Mouse (Mus musculus) limb, embryonic 11.5 days (tissue): ENCODE data around the gene Dkc1. TPM values are rescaled to one million over a fixed set of nuclear protein-coding genes. Genes with fewer than 3 reads are reported as not detected.

Experiments used
- ATAC-seq: fragments of 200-750 bp; cut with Nextera tagmentation; 2 replicates; pipeline ENCODE4 v1.8.0; 2017; ENCODE audit warnings: low read depth; ENCODE audit not compliant: insufficient number of reproducible peaks, low FRiP score, low TSS enrichment
- DNase-seq: peaks from one replicate; pipeline ENCODE4 v3.0.0-alpha.2; 2015; ENCODE audit warnings: low spot score
- H3K27ac ChIP-seq: fragments of 300-500 bp; sonication (generic); replicated peaks from 2 replicates; pipeline ENCODE4 v1.5.1; 2014; ENCODE audit warnings: low read depth, mild to moderate bottlenecking, low read length
- H3K27me3 ChIP-seq: fragments of 300-500 bp; sonication (generic); 2 replicates; pipeline ENCODE4 v1.6.1; 2014; ENCODE audit warnings: mild to moderate bottlenecking, low read length, mixed read lengths; ENCODE audit not compliant: control insufficient read depth, insufficient read depth
- H3K36me3 ChIP-seq: fragments of 300-500 bp; sonication (generic); 2 replicates; pipeline ENCODE4 v1.6.1; 2014; ENCODE audit warnings: mild to moderate bottlenecking, low read length, moderate library complexity, mixed read lengths; ENCODE audit not compliant: control insufficient read depth, insufficient read depth
- H3K4me1 ChIP-seq: fragments of 300-500 bp; sonication (generic); 2 replicates; pipeline ENCODE4 v1.6.1; 2014; ENCODE audit warnings: low read length, mixed read lengths; ENCODE audit not compliant: control insufficient read depth, insufficient read depth
- H3K4me2 ChIP-seq: fragments of 300-500 bp; sonication (generic); 2 replicates; pipeline ENCODE4 v1.6.1; 2014; ENCODE audit warnings: low read depth, mild to moderate bottlenecking, moderate library complexity; ENCODE audit not compliant: severe bottlenecking
- H3K4me3 ChIP-seq: fragments of 300-500 bp; sonication (generic); 2 replicates; pipeline ENCODE4 v1.5.1; 2014; ENCODE audit warnings: low read depth, low read length
- H3K9ac ChIP-seq: fragments of 300-500 bp; sonication (generic); 2 replicates; pipeline ENCODE4 v1.6.1; 2014; ENCODE audit warnings: mild to moderate bottlenecking, low read length
- H3K9me3 ChIP-seq: fragments of 300-500 bp; sonication (generic); 2 replicates; pipeline ENCODE4 v1.6.1; 2016; ENCODE audit warnings: low read length; ENCODE audit not compliant: control insufficient read depth
- WGBS: fragments of 180-500 bp; shearing (Covaris S2); extraction: QIAGEN DNeasy Blood & Tissue Kit; methylation state at CpG from one replicate; pipeline ENCODE4 v1.1.7; 2014; 5-methylcytosine and 5-hydroxymethylcytosine counted together
- polyA plus RNA-seq: library from polyadenylated mRNA; unstranded; fragments of >200 nt; fragmentation: Nextera tagmentation; extraction: Ambion mirVana; gene quantifications from 2 replicates; pipeline ENCODE4 v1.2.1, GENCODE M21; 2014

Dkc1 gene
- polyA plus RNA-seq, 1 experiment from 2014 or later, result 172 TPM

DNA sequence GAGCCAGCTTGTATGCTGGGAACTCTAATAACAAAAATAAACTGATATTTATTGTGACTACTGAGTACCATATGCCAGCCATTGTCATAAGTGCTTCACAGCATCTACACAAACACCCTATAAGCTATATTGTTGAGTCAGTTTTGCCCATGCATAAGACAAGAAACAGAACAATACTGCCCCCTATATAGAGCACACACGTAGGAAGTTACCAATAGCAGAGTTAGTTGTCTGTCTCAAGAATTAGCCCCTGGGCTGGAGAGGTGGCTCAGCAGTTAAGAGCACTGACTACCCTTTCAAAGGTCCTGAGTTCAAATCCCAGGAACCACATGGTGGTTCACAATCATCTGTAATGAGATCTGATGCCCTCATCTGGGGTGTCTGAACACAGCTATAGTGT is 10.0 kb upstream of the Dkc1 start:
- Histone ChIP-seq H3K27me3 (no peaks in the 10 kb centered on the region), H3K4me2 (no peak overlapping the region), H3K9ac (no peak overlapping the region), H3K27ac (no peak overlapping the region), H3K36me3 (no peaks in the 10 kb centered on the region), H3K4me3 (no peak overlapping the region), H3K9me3 (no peaks in the 10 kb centered on the region), H3K4me1 (no peaks in the 10 kb centered on the region)
- 48% methylated on average over 1 of the region's 1 CpGs for WGBS
- DNase-seq, result no peak
- no peak for ATAC-seq

DNA sequence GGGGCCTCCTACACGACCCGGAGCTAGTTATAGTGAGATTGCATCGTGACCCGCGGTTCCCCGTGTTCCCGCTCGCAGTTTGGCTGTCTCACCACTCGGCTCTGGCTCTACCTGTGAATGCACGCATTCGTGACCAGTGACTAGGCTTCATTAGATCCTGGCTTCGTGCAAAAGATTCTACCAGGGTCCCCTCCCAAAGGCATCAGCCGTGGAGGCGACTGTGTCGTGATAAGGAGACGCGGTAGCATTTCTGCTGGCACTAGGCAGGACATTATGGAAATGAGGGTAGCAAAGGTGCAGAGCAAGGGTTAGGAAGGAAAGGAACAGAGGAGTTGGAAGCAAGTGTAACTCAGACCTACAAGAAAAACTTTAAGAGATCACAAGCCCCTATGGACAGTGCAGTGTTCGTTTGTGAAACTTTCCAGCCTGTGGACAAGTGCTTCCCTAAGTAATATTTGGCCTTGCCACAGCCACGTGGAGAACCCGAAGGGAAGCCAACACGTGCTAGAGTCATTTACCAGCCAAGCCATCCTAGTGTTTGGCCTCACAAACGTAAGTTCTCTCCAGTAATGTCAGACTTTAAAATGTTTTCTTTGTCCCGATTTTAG is 613 bp downstream of the Dkc1 start:
- Histone ChIP-seq H3K9me3 (no peaks in the 10 kb centered on the region; the same call in 1 of the 2 replicates), H3K27ac (0 out of 2 replicates have a peak overlapping the region, but pooled peaks have one; percentile 30), H3K27me3 (no peaks in the 10 kb centered on the region), H3K4me1 (no peaks in the 10 kb centered on the region), H3K36me3 (no peaks in the 10 kb centered on the region), H3K9ac (peak overlapping the region; percentile 69), H3K4me2 (peak overlapping the region; percentile 38), H3K4me3 (peak overlapping the region; percentile 50)
- DNase-seq (peak; percentile 34), ATAC-seq (0 out of 2 replicates have a peak, but pooled peaks have one; percentile 8)
- 24% methylated on average over 23 of the region's 23 CpGs for WGBS

DNA sequence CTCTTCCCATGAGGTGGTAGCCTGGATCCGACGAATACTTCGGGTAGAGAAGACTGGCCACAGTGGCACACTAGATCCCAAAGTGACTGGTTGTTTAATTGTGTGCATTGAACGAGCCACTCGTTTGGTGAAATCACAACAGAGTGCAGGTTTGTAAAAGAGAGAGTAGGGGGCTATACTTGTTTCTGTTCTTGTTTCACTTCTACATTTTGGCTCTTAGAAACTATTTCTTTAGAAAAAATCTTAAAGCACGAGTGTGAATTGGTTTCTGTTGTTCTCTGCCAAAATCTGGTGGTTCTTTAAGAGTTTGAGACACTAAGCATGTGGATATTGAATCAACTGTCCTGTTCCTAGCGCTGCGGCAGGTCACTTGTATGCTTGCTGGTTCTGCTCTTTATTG is 3.1 kb downstream of the Dkc1 start:
- Histone ChIP-seq H3K27me3 (no peaks in the 10 kb centered on the region), H3K4me3 (no peak overlapping the region), H3K36me3 (no peaks in the 10 kb centered on the region), H3K27ac (no peak overlapping the region), H3K9me3 (no peaks in the 10 kb centered on the region; the same call in 1 of the 2 replicates), H3K4me1 (no peaks in the 10 kb centered on the region), H3K4me2 (no peak overlapping the region), H3K9ac (no peak overlapping the region)
- ATAC-seq (no peak), DNase-seq (no peak)
- whole genome bisulfite sequencing, result 87% methylated on average over 8 of the region's 8 CpGs

DNA sequence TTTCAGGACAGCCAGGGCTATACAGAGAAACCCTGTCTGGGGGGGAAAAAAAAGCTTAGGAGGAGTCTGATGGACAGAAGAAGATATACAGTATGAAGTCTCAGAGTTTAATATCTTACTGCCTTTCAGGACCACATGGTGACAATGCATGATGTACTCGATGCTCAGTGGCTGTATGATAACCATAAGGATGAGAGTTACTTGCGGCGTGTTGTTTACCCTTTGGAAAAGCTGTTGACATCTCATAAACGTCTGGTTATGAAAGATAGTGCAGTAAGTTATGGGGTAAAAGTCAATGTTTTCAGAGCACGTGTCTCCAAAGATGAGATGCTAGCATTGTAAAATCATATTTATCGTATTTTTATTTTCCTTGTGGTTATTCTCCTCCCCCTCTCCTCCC is 6.6 kb downstream of the Dkc1 start:
- Histone ChIP-seq H3K36me3 (peaks cover 2% of the 10 kb centered on the region; the same call in 1 of the 2 replicates), H3K4me3 (no peak overlapping the region), H3K9me3 (no peaks in the 10 kb centered on the region), H3K9ac (no peak overlapping the region), H3K4me2 (no peak overlapping the region), H3K4me1 (no peaks in the 10 kb centered on the region), H3K27ac (no peak overlapping the region), H3K27me3 (no peaks in the 10 kb centered on the region)
- 90% methylated on average over 6 of the region's 6 CpGs for WGBS
- ATAC-seq, result no peak
- no peak for DNase-seq

DNA sequence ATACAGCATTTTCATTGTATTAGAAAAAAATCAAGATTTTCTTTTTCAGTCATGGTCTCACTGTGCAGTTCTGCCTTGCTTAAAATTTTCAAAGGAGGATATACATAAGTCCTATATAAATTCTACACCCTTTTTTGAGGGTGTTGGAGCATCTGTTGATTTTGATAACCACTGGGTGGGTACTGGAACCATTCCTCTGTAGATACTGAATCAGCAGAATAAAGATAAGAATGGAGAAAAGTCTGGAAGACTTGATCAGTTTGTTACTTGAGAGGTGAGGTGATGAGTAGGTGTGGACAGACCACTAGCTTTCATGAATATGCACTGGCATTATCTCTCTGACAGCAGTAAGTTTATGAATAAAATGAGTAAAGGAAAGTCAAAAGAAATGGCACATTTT is 19.9 kb downstream of the Dkc1 start:
- no peaks in the 10 kb centered on the region for H3K9me3 ChIP-seq
- ATAC-seq (no peak), DNase-seq (no peak)
- no peaks in the 10 kb centered on the region for H3K27me3 ChIP-seq
- no peaks in the 10 kb centered on the region for H3K36me3 ChIP-seq
- no peak overlapping the region for H3K9ac ChIP-seq
- no peak overlapping the region for H3K27ac ChIP-seq
- no peak overlapping the region for H3K4me3 ChIP-seq
- H3K4me2 ChIP-seq, result no peak overlapping the region
- H3K4me1 ChIP-seq, result no peaks in the 10 kb centered on the region

DNA sequence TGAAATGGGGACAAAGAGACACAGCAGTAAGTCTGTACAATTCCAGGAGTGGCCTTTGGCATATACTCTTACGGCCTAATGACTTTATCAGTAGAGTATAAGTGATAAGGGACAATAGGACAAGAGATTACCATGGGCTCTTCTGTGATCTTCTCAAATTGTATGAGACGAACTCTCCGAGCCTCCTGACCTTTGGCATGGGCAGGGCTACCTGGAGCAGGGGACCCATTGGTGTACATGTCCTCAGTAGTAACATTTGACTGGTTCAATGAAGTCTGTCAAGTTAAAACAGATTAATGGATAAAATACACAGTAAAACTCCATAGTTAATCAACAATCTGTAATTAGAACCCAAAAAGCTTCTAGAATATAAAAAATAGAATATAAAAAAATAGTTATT is 30.0 kb downstream of the Dkc1 start:
- ATAC-seq, result no peak
- 87% methylated on average over 3 of the region's 3 CpGs for WGBS
- H3K4me1 ChIP-seq, result no peaks in the 10 kb centered on the region

DNA sequence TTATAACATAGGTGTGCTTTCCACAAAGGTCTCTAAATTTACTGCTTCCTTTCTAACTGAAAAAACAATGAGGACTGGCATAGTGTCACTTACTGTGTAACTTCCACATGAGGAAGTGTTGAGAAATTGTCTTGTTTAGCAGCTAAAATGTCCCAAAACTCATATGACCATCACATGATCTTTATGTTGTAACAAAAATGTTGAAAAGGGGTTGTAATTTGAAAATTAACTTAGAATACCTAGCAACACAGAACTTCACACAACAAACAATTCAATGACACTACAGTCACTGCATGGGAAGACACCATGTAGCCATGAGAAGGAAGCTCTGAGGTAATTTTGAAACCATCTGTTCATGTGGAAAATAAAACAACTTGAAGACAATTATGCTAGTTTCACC is 31.2 kb downstream of the Dkc1 start:
- no peak overlapping the region for H3K4me2 ChIP-seq
- no peak for ATAC-seq
- no peak for DNase-seq
- H3K27me3 ChIP-seq, result no peaks in the 10 kb centered on the region
- no peaks in the 10 kb centered on the region for H3K4me1 ChIP-seq
- H3K9ac ChIP-seq, result no peak overlapping the region
- no peaks in the 10 kb centered on the region for H3K9me3 ChIP-seq
- H3K4me3 ChIP-seq, result no peak overlapping the region
- H3K36me3 ChIP-seq, result 0 out of 2 replicates have a peak, but pooled peaks cover 2% of the 10 kb centered on the region
- no peak overlapping the region for H3K27ac ChIP-seq

More for the DNA sequence above, 30.0 kb downstream of the Dkc1 start:
- Histone ChIP-seq H3K4me2 (no peak overlapping the region), H3K27ac (no peak overlapping the region), H3K9me3 (no peaks in the 10 kb centered on the region), H3K27me3 (no peaks in the 10 kb centered on the region), H3K4me3 (no peak overlapping the region), H3K36me3 (0 out of 2 replicates have a peak, but pooled peaks cover 2% of the 10 kb centered on the region), H3K9ac (no peak overlapping the region)
- DNase-seq, result no peak

DNA sequence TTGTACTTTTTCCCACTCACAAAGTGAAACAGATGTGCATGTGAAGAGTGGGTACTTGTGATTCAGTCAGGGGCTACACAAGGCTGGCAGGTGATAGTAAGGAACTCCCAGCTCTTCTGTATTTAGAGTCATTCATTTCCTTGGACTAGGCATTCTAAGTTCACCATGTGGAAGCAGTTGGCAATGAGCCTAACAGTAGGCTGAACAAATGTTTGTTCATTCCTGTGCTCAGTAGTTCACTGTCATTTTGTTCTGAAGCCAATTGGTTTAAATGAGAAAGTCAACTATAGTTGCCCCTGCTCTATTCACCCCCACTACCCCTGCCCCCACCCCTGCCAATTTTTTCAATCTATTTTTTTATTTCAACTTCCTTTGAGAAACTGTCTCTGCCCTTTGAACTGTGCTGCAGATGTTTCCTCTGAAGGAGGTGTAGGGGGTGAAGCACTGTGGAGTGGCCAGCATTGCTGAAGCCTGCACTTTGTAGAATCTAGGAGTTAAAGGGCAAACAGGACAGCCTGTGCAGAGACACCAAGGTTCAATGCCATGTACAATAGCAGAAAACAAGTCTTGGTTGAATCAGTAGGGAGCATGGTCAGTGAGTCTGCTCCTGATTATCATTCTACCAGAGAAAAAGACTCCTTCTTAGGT is 32.8 kb downstream of the Dkc1 start:
- DNase-seq, result no peak
- H3K9me3 ChIP-seq, result no peaks in the 10 kb centered on the region
- no peaks in the 10 kb centered on the region for H3K27me3 ChIP-seq
- no peak for ATAC-seq
- H3K4me3 ChIP-seq, result no peak overlapping the region
- no peak overlapping the region for H3K4me2 ChIP-seq
- 0 out of 2 replicates have a peak, but pooled peaks cover 2% of the 10 kb centered on the region for H3K36me3 ChIP-seq
- H3K9ac ChIP-seq, result no peak overlapping the region
- H3K4me1 ChIP-seq, result no peaks in the 10 kb centered on the region
- no peak overlapping the region for H3K27ac ChIP-seq
